Mouse (Mus musculus) lung, embryonic 14.5 days (tissue): ENCODE results near the gene Socs7. TPM values are rescaled to one million over a fixed set of nuclear protein-coding genes. Genes with fewer than 3 reads are reported as not detected.
A peak's percentile ranks its signal among the peaks of the same experiment; 100 is the strongest.

Source experiments
- ATAC-seq: fragments of 200-750 bp; cut with Nextera tagmentation; 2 replicates; pipeline ENCODE4 v1.8.0; 2017; ENCODE audit warnings: mild to moderate bottlenecking, moderate TSS enrichment, moderate library complexity; ENCODE audit not compliant: insufficient read depth
- DNase-seq: peaks from one replicate; pipeline ENCODE4 v3.0.0-alpha.2; 2015
- H3K27ac ChIP-seq: fragments of 300-500 bp; sonication (generic); 2 replicates; pipeline ENCODE4 v1.5.1; 2014; ENCODE audit warnings: low read depth, mild to moderate bottlenecking, moderate library complexity
- H3K27me3 ChIP-seq: fragments of 300-500 bp; sonication (generic); 2 replicates; pipeline ENCODE4 v1.6.1; 2014; ENCODE audit warnings: low read length, control low read depth; ENCODE audit not compliant: insufficient read depth
- H3K36me3 ChIP-seq: fragments of 300-500 bp; sonication (generic); 2 replicates; pipeline ENCODE4 v1.6.1; 2014; ENCODE audit warnings: control low read depth; ENCODE audit not compliant: insufficient read depth
- H3K4me1 ChIP-seq: fragments of 300-500 bp; sonication (generic); 2 replicates; pipeline ENCODE4 v1.6.1; 2014; ENCODE audit warnings: antibody characterized with exemption, control low read depth; ENCODE audit not compliant: insufficient read depth
- H3K4me2 ChIP-seq: fragments of 300-500 bp; sonication (generic); 2 replicates; pipeline ENCODE4 v1.6.1; 2014; ENCODE audit warnings: mild to moderate bottlenecking
- H3K4me3 ChIP-seq: fragments of 300-500 bp; sonication (generic); 2 replicates; pipeline ENCODE4 v1.5.1; 2014; ENCODE audit warnings: low read depth, low read length
- H3K9ac ChIP-seq: fragments of 300-500 bp; sonication (generic); 2 replicates; pipeline ENCODE4 v1.6.1; 2014
- H3K9me3 ChIP-seq: fragments of 300-500 bp; sonication (generic); 2 replicates; pipeline ENCODE4 v1.6.1; 2016; ENCODE audit warnings: low read depth, low read length, control low read depth
- CTCF ChIP-seq: IDR thresholded peaks from 2 replicates; pipeline ENCODE4 v1.5.1; 2016; ENCODE audit warnings: antibody characterized with exemption, low read depth
- WGBS: fragments of 180-500 bp; shearing (Covaris S2); extraction: QIAGEN DNeasy Blood & Tissue Kit; methylation state at CpG from one replicate; pipeline ENCODE4 v1.1.7; 2014; 5-methylcytosine and 5-hydroxymethylcytosine counted together
- polyA plus RNA-seq: library from polyadenylated mRNA; unstranded; fragments of >200 nt; fragmentation: Nextera tagmentation; extraction: Ambion mirVana; gene quantifications from 2 replicates; pipeline ENCODE4 v1.2.1, GENCODE M21; 2014

The Socs7 gene
- polyA plus RNA-seq, 1 experiment from 2014 or later = 2.7 TPM

DNA sequence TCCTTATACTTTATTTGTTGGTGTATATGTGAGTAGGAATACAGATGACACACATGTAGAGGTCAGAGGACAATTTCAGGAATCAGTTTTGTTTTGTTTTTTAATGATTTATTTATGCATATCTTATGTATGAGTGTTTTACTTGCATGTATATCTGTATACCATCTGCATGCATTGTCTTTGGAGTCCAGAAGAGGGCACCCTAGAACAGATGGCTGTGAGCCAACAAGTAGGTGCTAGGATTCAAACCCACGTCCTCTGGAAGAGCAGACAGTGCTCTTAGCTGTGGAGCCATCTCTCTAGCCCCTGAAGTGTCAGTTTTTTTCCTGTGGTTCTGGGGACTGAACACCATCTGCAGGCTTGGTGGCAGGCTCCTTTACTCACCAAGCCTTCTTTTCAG lies 37.1 kb upstream of the Socs7 start:
- H3K4me1 ChIP-seq = no peaks in the 10 kb centered on the region
- no peak overlapping the region for H3K4me2 ChIP-seq
- DNase-seq (no peak), ATAC-seq (no peak)
- H3K4me3 ChIP-seq = no peak overlapping the region
- H3K36me3 ChIP-seq = peaks cover 64% of the 10 kb centered on the region
- 73% methylated on average over 1 of the region's 1 CpGs for whole genome bisulfite sequencing
- H3K9ac ChIP-seq = no peak overlapping the region
- TF ChIP-seq CTCF = peak; percentile 48
- no peaks in the 10 kb centered on the region for H3K9me3 ChIP-seq
- no peak overlapping the region for H3K27ac ChIP-seq
- no peaks in the 10 kb centered on the region for H3K27me3 ChIP-seq

DNA sequence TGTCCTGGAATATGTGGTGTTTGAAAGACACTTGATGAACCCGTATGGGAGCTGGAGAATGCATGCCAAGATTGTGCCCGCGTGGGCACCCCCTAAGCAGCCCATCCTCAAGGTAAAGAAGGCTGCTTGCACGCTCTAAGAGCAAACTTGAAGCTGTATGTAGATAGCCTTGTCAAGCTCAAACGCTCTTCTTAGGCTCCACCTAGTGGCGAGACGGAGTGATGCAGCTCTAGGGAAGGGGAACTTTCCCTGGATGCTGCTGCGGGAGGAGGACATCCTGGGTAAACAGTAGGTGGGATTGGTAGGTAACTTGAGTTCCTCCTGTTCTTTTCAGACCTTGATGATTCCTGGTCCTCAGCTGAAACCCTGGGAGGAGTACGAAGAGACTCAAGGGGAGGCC lies 34.2 kb upstream of the Socs7 start:
- WGBS = 21% methylated on average over 9 of the region's 9 CpGs
- H3K9ac ChIP-seq = no peak overlapping the region
- H3K27me3 ChIP-seq = no peaks in the 10 kb centered on the region
- peaks cover 65% of the 10 kb centered on the region for H3K36me3 ChIP-seq
- H3K4me3 ChIP-seq = no peak overlapping the region
- H3K9me3 ChIP-seq = no peaks in the 10 kb centered on the region
- TF ChIP-seq CTCF = peak; percentile 96
- H3K27ac ChIP-seq = no peak overlapping the region
- no peaks in the 10 kb centered on the region for H3K4me1 ChIP-seq
- peak; percentile 91 for DNase-seq
- no peak overlapping the region for H3K4me2 ChIP-seq
- ATAC-seq = peak; percentile 56; the same call in 1 of the 2 replicates

DNA sequence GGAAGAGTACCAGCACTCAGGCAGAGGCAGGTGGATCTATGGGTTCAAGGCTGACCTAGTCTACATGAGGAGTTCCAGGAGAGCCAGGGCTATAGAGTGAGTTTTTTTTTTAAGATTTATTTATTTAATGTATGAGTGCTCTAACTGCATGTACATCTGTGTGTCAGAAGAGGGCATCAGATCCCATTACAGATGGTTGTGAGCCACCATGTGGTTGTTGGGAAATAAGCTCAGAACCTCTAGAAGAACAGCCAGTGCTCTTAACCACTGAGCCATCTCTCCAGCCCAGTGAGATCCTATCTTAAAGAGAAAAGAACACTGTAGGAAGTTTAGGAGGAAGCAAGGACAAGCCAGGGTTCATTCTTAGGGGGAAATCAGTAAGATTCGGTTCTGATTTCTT lies 32.0 kb upstream of the Socs7 start:
- H3K27ac ChIP-seq = no peak overlapping the region
- no peaks in the 10 kb centered on the region for H3K27me3 ChIP-seq
- H3K4me2 ChIP-seq = no peak overlapping the region
- peaks cover 48% of the 10 kb centered on the region for H3K36me3 ChIP-seq
- H3K9me3 ChIP-seq = no peaks in the 10 kb centered on the region
- H3K4me1 ChIP-seq = no peaks in the 10 kb centered on the region
- TF ChIP-seq CTCF = peak; percentile 21
- no peak overlapping the region for H3K4me3 ChIP-seq
- H3K9ac ChIP-seq = no peak overlapping the region
- no peak for DNase-seq
- 93% methylated on average over 1 of the region's 1 CpGs for WGBS
- no peak for ATAC-seq

DNA sequence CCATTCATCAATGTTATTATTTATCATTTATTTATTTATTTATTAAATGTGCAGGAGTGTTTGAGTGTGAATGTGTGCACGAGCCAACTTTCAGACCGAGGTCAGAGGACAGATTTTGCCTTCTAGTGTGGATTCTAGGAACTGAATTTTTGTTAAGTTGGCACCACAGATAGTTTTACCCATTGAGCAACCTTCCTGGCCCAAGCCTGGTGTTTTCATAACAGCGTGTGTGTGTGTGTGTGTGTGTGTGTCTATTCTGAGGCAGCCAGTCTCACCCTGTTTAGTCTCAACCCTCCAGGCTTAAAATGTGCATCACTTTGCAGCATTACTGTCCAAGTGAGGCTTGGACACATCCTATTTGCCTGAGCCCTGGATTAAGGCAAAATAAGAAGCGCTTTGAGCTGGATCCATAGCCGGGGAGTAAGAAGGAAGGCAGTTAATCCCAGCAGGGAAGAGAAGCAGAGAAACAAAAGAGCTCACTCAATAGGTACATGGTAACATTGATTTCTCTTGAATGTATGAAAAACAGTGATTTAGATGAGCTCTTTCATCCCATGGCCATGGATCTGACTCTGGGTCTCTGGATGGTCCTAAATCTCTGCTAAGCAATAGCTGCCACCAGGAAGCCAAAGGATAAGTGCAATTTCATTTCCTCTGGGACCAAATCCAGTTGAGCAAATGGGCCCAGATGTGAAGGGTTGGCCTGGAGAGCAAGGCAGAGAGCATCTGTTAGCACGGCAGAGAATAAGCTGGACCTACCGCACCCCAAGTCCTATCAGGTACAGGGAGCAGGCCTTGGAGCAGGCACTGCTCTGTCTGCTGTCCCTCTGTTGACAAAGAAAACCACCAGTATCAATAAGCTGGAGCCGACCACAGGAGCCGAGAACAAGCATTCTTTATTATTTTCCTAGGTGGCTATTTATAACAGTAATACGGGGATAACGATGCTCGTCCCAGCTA lies 30.8 kb upstream of the Socs7 start:
- no peak for TF ChIP-seq CTCF
- no peak overlapping the region for H3K27ac ChIP-seq
- ATAC-seq = no peak
- H3K4me1 ChIP-seq = no peaks in the 10 kb centered on the region
- WGBS = 81% methylated on average over 12 of the region's 12 CpGs
- no peaks in the 10 kb centered on the region for H3K27me3 ChIP-seq
- H3K4me3 ChIP-seq = no peak overlapping the region
- no peaks in the 10 kb centered on the region for H3K9me3 ChIP-seq
- peaks cover 36% of the 10 kb centered on the region for H3K36me3 ChIP-seq
- DNase-seq = no peak
- no peak overlapping the region for H3K4me2 ChIP-seq
- no peak overlapping the region for H3K9ac ChIP-seq

DNA sequence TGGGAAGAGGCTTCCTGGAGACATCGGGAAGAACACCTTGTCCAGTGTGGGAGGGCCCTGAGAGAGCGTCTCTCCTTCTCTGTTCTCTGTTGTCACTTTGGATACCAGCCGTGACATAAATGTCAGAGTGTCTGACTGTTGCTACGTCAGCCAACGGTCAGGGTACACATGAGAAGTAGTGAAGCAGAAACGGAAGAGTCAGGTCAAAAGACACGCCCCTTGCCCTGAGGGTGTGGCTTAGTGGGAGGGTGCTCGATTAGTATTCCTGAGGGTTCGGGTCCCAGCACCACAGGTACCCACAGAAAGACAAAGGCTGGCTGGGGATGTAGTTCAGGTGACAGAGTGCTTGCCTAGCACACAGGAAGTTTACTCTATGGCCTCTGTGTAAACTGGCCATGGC lies 29.3 kb upstream of the Socs7 start:
- Histone ChIP-seq H3K9ac (no peak overlapping the region), H3K27ac (no peak overlapping the region), H3K36me3 (peaks cover 31% of the 10 kb centered on the region), H3K4me1 (peaks cover 1% of the 10 kb centered on the region; the same call in 1 of the 2 replicates), H3K9me3 (no peaks in the 10 kb centered on the region), H3K4me2 (no peak overlapping the region), H3K4me3 (no peak overlapping the region), H3K27me3 (peaks cover 4% of the 10 kb centered on the region; the same call in 1 of the 2 replicates)
- no peak for TF ChIP-seq CTCF
- DNase-seq = no peak
- no peak for ATAC-seq
- WGBS = 42% methylated on average over 9 of the region's 9 CpGs

DNA sequence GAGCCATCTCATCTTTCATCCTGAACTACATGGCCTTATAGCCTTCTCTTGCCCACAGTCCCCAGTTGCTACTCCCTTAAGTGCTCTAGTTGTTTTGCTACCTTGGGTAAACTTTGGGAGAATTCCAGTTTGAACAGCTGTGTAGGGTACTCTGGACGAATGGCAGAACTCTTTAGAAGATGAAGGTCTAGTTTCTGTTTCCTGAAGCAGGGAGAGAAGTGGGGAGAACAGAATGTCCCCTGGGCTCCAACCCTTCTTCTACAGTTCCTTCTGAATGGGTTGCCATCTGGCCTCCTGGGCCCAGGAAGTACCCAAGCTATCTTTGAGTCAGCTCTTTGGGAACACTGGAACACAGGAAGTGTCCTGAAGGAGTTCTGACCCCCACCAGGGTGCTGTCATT lies 28.5 kb upstream of the Socs7 start:
- TF ChIP-seq CTCF = no peak
- no peak for DNase-seq
- H3K4me3 ChIP-seq = no peak overlapping the region
- no peak for ATAC-seq
- H3K27me3 ChIP-seq = peaks cover 4% of the 10 kb centered on the region; the same call in 1 of the 2 replicates
- H3K9ac ChIP-seq = no peak overlapping the region
- H3K4me2 ChIP-seq = no peak overlapping the region
- peaks cover 22% of the 10 kb centered on the region for H3K36me3 ChIP-seq
- WGBS = 16% methylated on average over 1 of the region's 1 CpGs
- H3K27ac ChIP-seq = no peak overlapping the region
- H3K4me1 ChIP-seq = peaks cover 3% of the 10 kb centered on the region; the same call in 1 of the 2 replicates
- H3K9me3 ChIP-seq = no peaks in the 10 kb centered on the region

DNA sequence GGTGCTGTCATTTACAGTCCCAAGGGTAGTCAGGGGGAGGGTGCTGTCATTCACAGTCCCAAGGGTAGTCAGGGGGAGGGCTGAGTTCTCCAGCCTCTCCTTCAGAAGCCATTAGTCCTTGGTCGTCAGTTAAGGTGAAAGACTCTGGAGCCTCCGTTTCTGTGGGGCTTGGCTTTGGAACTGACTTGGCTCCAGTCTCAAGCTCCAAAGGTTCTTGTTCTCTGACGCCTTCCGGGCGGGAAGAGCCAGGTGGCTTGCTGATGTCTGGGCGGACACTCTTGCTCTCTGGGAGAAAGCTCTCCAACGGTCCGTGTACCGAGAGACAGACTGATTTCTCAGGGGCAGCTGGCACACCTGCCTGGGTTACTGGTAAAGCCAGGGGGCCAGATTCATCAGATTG lies 28.0 kb upstream of the Socs7 start:
- TF ChIP-seq CTCF = no peak
- H3K36me3 ChIP-seq = peaks cover 17% of the 10 kb centered on the region
- H3K9ac ChIP-seq = no peak overlapping the region
- ATAC-seq (no peak), DNase-seq (no peak)
- peaks cover 3% of the 10 kb centered on the region; the same call in 1 of the 2 replicates for H3K4me1 ChIP-seq
- 67% methylated on average over 9 of the region's 9 CpGs for WGBS
- no peak overlapping the region for H3K4me3 ChIP-seq
- H3K9me3 ChIP-seq = no peaks in the 10 kb centered on the region
- H3K27me3 ChIP-seq = peaks cover 4% of the 10 kb centered on the region; the same call in 1 of the 2 replicates
- H3K27ac ChIP-seq = no peak overlapping the region
- H3K4me2 ChIP-seq = no peak overlapping the region
